Mouse (Mus musculus) neural tube, embryonic 11.5 days (tissue): ENCODE results near the gene Kat14. TPM values are rescaled to one million over a fixed set of nuclear protein-coding genes. Genes with fewer than 3 reads are reported as not detected.

Source experiments
- ATAC-seq: fragments of 200-750 bp; cut with Nextera tagmentation; 2 replicates; pipeline ENCODE4 v1.8.0; 2017; ENCODE audit warnings: moderate number of reproducible peaks, mild to moderate bottlenecking, moderate TSS enrichment, moderate library complexity; ENCODE audit not compliant: insufficient read depth, low FRiP score, low TSS enrichment
- DNase-seq: peaks from one replicate; pipeline ENCODE4 v3.0.0-alpha.2; 2015; ENCODE audit warnings: low spot score
- H3K27ac ChIP-seq: fragments of 300-500 bp; sonication (generic); 2 replicates; pipeline ENCODE4 v1.5.1; 2014; ENCODE audit warnings: low read depth, mild to moderate bottlenecking, low read length
- H3K27me3 ChIP-seq: fragments of 300-500 bp; sonication (generic); 2 replicates; pipeline ENCODE4 v1.6.1; 2014; ENCODE audit warnings: mild to moderate bottlenecking, low read length, mixed read lengths; ENCODE audit not compliant: control insufficient read depth, insufficient read depth
- H3K36me3 ChIP-seq: fragments of 300-500 bp; sonication (generic); 2 replicates; pipeline ENCODE4 v1.6.1; 2014; ENCODE audit warnings: mild to moderate bottlenecking, low read length, moderate library complexity, mixed read lengths; ENCODE audit not compliant: control insufficient read depth, insufficient read depth
- H3K4me1 ChIP-seq: fragments of 300-500 bp; sonication (generic); 2 replicates; pipeline ENCODE4 v1.6.1; 2014; ENCODE audit warnings: low read length, mixed read lengths; ENCODE audit not compliant: control insufficient read depth, insufficient read depth
- H3K4me2 ChIP-seq: fragments of 300-500 bp; sonication (generic); 2 replicates; pipeline ENCODE4 v1.6.1; 2014; ENCODE audit warnings: low read depth, mild to moderate bottlenecking, moderate library complexity
- H3K4me3 ChIP-seq: fragments of 300-500 bp; sonication (generic); 2 replicates; pipeline ENCODE4 v1.5.1; 2014; ENCODE audit warnings: low read depth, low read length
- H3K9ac ChIP-seq: fragments of 300-500 bp; sonication (generic); 2 replicates; pipeline ENCODE4 v1.6.1; 2014; ENCODE audit warnings: mild to moderate bottlenecking, low read length
- H3K9me3 ChIP-seq: fragments of 300-500 bp; sonication (generic); 2 replicates; pipeline ENCODE4 v1.6.1; 2016; ENCODE audit warnings: low read length; ENCODE audit not compliant: control insufficient read depth
- WGBS: fragments of 180-500 bp; shearing (Covaris S2); extraction: QIAGEN DNeasy Blood & Tissue Kit; methylation state at CpG from one replicate; pipeline ENCODE4 v1.1.7; 2014; 5-methylcytosine and 5-hydroxymethylcytosine counted together
- polyA plus RNA-seq: library from polyadenylated mRNA; unstranded; fragments of >200 nt; fragmentation: Nextera tagmentation; extraction: Ambion mirVana; gene quantifications from 2 replicates; pipeline ENCODE4 v1.2.1, GENCODE M21; 2014

Gene Kat14
- polyA plus RNA-seq, 1 experiment from 2014 or later, result 41.1 TPM

GRCm38 (mm10) chr2:144428659-144429058, 59.9 kb downstream of the Kat14 start:
- Histone ChIP-seq H3K9me3 (no peaks in the 10 kb centered on the region), H3K4me3 (no peak overlapping the region), H3K27me3 (no peaks in the 10 kb centered on the region), H3K27ac (no peak overlapping the region), H3K4me2 (no peak overlapping the region), H3K9ac (no peak overlapping the region), H3K36me3 (no peaks in the 10 kb centered on the region), H3K4me1 (no peaks in the 10 kb centered on the region)
- DNase-seq (no peak), ATAC-seq (no peak)
- WGBS, result 84% methylated on average over 8 of the region's 8 CpGs

- no peak for DNase-seq
- Histone ChIP-seq H3K4me1 (no peaks in the 10 kb centered on the region), H3K9me3 (no peaks in the 10 kb centered on the region), H3K36me3 (no peaks in the 10 kb centered on the region), H3K27ac (no peak overlapping the region), H3K4me3 (no peak overlapping the region), H3K27me3 (no peaks in the 10 kb centered on the region), H3K4me2 (no peak overlapping the region), H3K9ac (no peak overlapping the region)
- WGBS, result 78% methylated on average over 7 of the region's 7 CpGs
- no peak for ATAC-seq
Measured at GRCm38 (mm10) chr2:144429171-144429570, 60.4 kb downstream of the Kat14 start.

- no peak overlapping the region for H3K9ac ChIP-seq
- 87% methylated on average over 5 of the region's 5 CpGs for WGBS
- no peaks in the 10 kb centered on the region for H3K9me3 ChIP-seq
- DNase-seq (no peak), ATAC-seq (no peak)
- no peak overlapping the region for H3K4me2 ChIP-seq
- H3K36me3 ChIP-seq, result no peaks in the 10 kb centered on the region
- no peak overlapping the region for H3K4me3 ChIP-seq
- no peak overlapping the region for H3K27ac ChIP-seq
- H3K27me3 ChIP-seq, result no peaks in the 10 kb centered on the region
- H3K4me1 ChIP-seq, result no peaks in the 10 kb centered on the region
Measured at GRCm38 (mm10) chr2:144431286-144431825, 62.6 kb downstream of the Kat14 start.

- H3K36me3 ChIP-seq, result no peaks in the 10 kb centered on the region
- H3K27me3 ChIP-seq, result no peaks in the 10 kb centered on the region
- no peak overlapping the region for H3K27ac ChIP-seq
- no peaks in the 10 kb centered on the region for H3K4me1 ChIP-seq
- H3K9ac ChIP-seq, result no peak overlapping the region
- H3K9me3 ChIP-seq, result no peaks in the 10 kb centered on the region
- 80% methylated on average over 10 of the region's 10 CpGs for WGBS
- H3K4me3 ChIP-seq, result no peak overlapping the region
- DNase-seq, result no peak
- ATAC-seq, result no peak
- H3K4me2 ChIP-seq, result no peak overlapping the region
Measured at GRCm38 (mm10) chr2:144435679-144436078, 66.9 kb downstream of the Kat14 start.

GRCm38 (mm10) chr2:144438424-144438823, 69.6 kb downstream of the Kat14 start:
- WGBS, result 56% methylated on average over 4 of the region's 4 CpGs
- Histone ChIP-seq H3K27ac (no peak overlapping the region), H3K36me3 (no peaks in the 10 kb centered on the region), H3K4me1 (no peaks in the 10 kb centered on the region), H3K9me3 (no peaks in the 10 kb centered on the region), H3K9ac (no peak overlapping the region), H3K4me3 (no peak overlapping the region), H3K27me3 (no peaks in the 10 kb centered on the region), H3K4me2 (no peak overlapping the region)
- ATAC-seq (no peak), DNase-seq (no peak)

GRCm38 (mm10) chr2:144439191-144439700, 70.5 kb downstream of the Kat14 start:
- no peak overlapping the region for H3K9ac ChIP-seq
- no peak for ATAC-seq
- WGBS, result 79% methylated on average over 3 of the region's 3 CpGs

GRCm38 (mm10) chr2:144441386-144441915, 72.7 kb downstream of the Kat14 start:
- no peak for ATAC-seq
- no peak overlapping the region for H3K27ac ChIP-seq
- no peaks in the 10 kb centered on the region for H3K9me3 ChIP-seq
- H3K4me3 ChIP-seq, result no peak overlapping the region
- H3K36me3 ChIP-seq, result no peaks in the 10 kb centered on the region
- no peaks in the 10 kb centered on the region for H3K4me1 ChIP-seq
- DNase-seq, result no peak
- H3K27me3 ChIP-seq, result no peaks in the 10 kb centered on the region
- no peak overlapping the region for H3K9ac ChIP-seq
- WGBS, result 86% methylated on average over 11 of the region's 11 CpGs
- no peak overlapping the region for H3K4me2 ChIP-seq

More at GRCm38 (mm10) chr2:144439191-144439700, 70.5 kb downstream of the Kat14 start:
- DNase-seq, result no peak
- no peaks in the 10 kb centered on the region for H3K4me1 ChIP-seq
- no peak overlapping the region for H3K4me2 ChIP-seq
- no peak overlapping the region for H3K27ac ChIP-seq
- H3K4me3 ChIP-seq, result no peak overlapping the region
- H3K27me3 ChIP-seq, result no peaks in the 10 kb centered on the region
- H3K9me3 ChIP-seq, result no peaks in the 10 kb centered on the region
- no peaks in the 10 kb centered on the region for H3K36me3 ChIP-seq

GRCm38 (mm10) chr2:144446360-144446999, 77.7 kb downstream of the Kat14 start:
- Histone ChIP-seq H3K27ac (no peak overlapping the region), H3K36me3 (no peaks in the 10 kb centered on the region), H3K4me1 (no peaks in the 10 kb centered on the region), H3K9ac (no peak overlapping the region), H3K9me3 (no peaks in the 10 kb centered on the region), H3K4me3 (no peak overlapping the region), H3K27me3 (no peaks in the 10 kb centered on the region), H3K4me2 (no peak overlapping the region)
- DNase-seq, result no peak
- 89% methylated on average over 7 of the region's 7 CpGs for WGBS
- ATAC-seq, result no peak

GRCm38 (mm10) chr2:144450378-144450777, 81.6 kb downstream of the Kat14 start:
- H3K9me3 ChIP-seq, result no peaks in the 10 kb centered on the region
- H3K9ac ChIP-seq, result no peak overlapping the region
- H3K4me2 ChIP-seq, result no peak overlapping the region
- no peak overlapping the region for H3K4me3 ChIP-seq
- DNase-seq (no peak), ATAC-seq (no peak)
- H3K27ac ChIP-seq, result no peak overlapping the region
- 73% methylated on average over 2 of the region's 2 CpGs for WGBS
- H3K36me3 ChIP-seq, result no peaks in the 10 kb centered on the region
- no peaks in the 10 kb centered on the region for H3K4me1 ChIP-seq
- no peaks in the 10 kb centered on the region for H3K27me3 ChIP-seq
